Mouse (Mus musculus) retina, adult 2 months (tissue): ENCODE results near the gene Pax7.

Experiments
- DNase-seq: peaks from one replicate; pipeline ENCODE4 v3.0.0-alpha.2; 2012; ENCODE audit warnings: low read depth, low spot score

The Pax7 gene

GRCm38 (mm10) chr4:139754148-139754710, 79.1 kb downstream of the Pax7 start:
- no peak for DNase-seq

- DNase-seq, result no peak
Measured at GRCm38 (mm10) chr4:139750926-139751325, 82.4 kb downstream of the Pax7 start.

GRCm38 (mm10) chr4:139747190-139747936, 86.0 kb downstream of the Pax7 start:
- no peak for DNase-seq

GRCm38 (mm10) chr4:139746177-139746576, 87.2 kb downstream of the Pax7 start:
- DNase-seq, result no peak

- no peak for DNase-seq
Measured at GRCm38 (mm10) chr4:139744765-139745395, 88.4 kb downstream of the Pax7 start.

GRCm38 (mm10) chr4:139743626-139744025, 89.7 kb downstream of the Pax7 start:
- DNase-seq, result no peak

GRCm38 (mm10) chr4:139737035-139737434, 96.3 kb downstream of the Pax7 start:
- no peak for DNase-seq

GRCm38 (mm10) chr4:139727101-139727500, 106.2 kb downstream of the Pax7 start:
- no peak for DNase-seq

- no peak for DNase-seq
Measured at GRCm38 (mm10) chr4:139725421-139725820, 107.9 kb downstream of the Pax7 start.

GRCm38 (mm10) chr4:139724296-139724695, 109.0 kb downstream of the Pax7 start:
- DNase-seq, result no peak

- DNase-seq, result no peak
Measured at GRCm38 (mm10) chr4:139718978-139719377, 114.3 kb downstream of the Pax7 start.

GRCm38 (mm10) chr4:139716477-139717169, 116.7 kb downstream of the Pax7 start:
- no peak for DNase-seq

- no peak for DNase-seq
Measured at GRCm38 (mm10) chr4:139715241-139715932, 117.9 kb downstream of the Pax7 start.

GRCm38 (mm10) chr4:139710467-139711334, 122.6 kb downstream of the Pax7 start:
- DNase-seq, result no peak

- DNase-seq, result no peak
Measured at GRCm38 (mm10) chr4:139705986-139706385, 127.3 kb downstream of the Pax7 start.

GRCm38 (mm10) chr4:139703468-139703867, 129.9 kb downstream of the Pax7 start:
- no peak for DNase-seq

- DNase-seq, result no peak
Measured at GRCm38 (mm10) chr4:139702914-139703313, 130.4 kb downstream of the Pax7 start.

- no peak for DNase-seq
Measured at GRCm38 (mm10) chr4:139698602-139699001, 134.7 kb downstream of the Pax7 start.

- no peak for DNase-seq
Measured at GRCm38 (mm10) chr4:139697755-139698154, 135.6 kb downstream of the Pax7 start.

GRCm38 (mm10) chr4:139693315-139693714, 140.0 kb downstream of the Pax7 start:
- DNase-seq, result no peak
